Mouse (Mus musculus) liver, embryonic 12.5 days (tissue): ENCODE results near the gene Tob1. TPM values are rescaled to one million over a fixed set of nuclear protein-coding genes. Genes with fewer than 3 reads are reported as not detected.
A peak's percentile ranks its signal among the peaks of the same experiment; 100 is the strongest.

Source experiments
- ATAC-seq: fragments of 200-750 bp; cut with Nextera tagmentation; 2 replicates; pipeline ENCODE4 v1.8.0; 2017; ENCODE audit warnings: moderate number of reproducible peaks, mild to moderate bottlenecking, moderate library complexity
- H3K27ac ChIP-seq: fragments of 300-500 bp; sonication (generic); 2 replicates; pipeline ENCODE4 v1.5.1; 2016; ENCODE audit warnings: mild to moderate bottlenecking
- H3K27me3 ChIP-seq: fragments of 300-500 bp; sonication (generic); replicated peaks from 2 replicates; pipeline ENCODE4 v1.6.1; 2016; ENCODE audit warnings: mild to moderate bottlenecking, moderate library complexity
- H3K36me3 ChIP-seq: fragments of 300-500 bp; sonication (generic); 2 replicates; pipeline ENCODE4 v1.6.1; 2016; ENCODE audit warnings: mild to moderate bottlenecking, moderate library complexity
- H3K4me1 ChIP-seq: fragments of 300-500 bp; sonication (generic); 2 replicates; pipeline ENCODE4 v1.6.1; 2016
- H3K4me2 ChIP-seq: fragments of 300-500 bp; sonication (generic); 2 replicates; pipeline ENCODE4 v1.6.1; 2016; ENCODE audit warnings: mild to moderate bottlenecking, moderate library complexity
- H3K4me3 ChIP-seq: fragments of 300-500 bp; sonication (generic); 2 replicates; pipeline ENCODE4 v1.5.1; 2016; ENCODE audit warnings: mild to moderate bottlenecking, moderate library complexity
- H3K9ac ChIP-seq: fragments of 300-500 bp; sonication (generic); 2 replicates; pipeline ENCODE4 v1.6.1; 2016; ENCODE audit warnings: mild to moderate bottlenecking, moderate library complexity
- H3K9me3 ChIP-seq: fragments of 300-500 bp; sonication (generic); replicated peaks from 2 replicates; pipeline ENCODE4 v1.6.1; 2016; ENCODE audit warnings: mild to moderate bottlenecking, moderate library complexity
- WGBS: fragments of 180-500 bp; shearing (Covaris S2); methylation state at CpG from one replicate; pipeline ENCODE4 v1.1.7; 2016; ENCODE audit not compliant: insufficient replicate concordance; 5-methylcytosine and 5-hydroxymethylcytosine counted together
- polyA plus RNA-seq: library from polyadenylated mRNA; unstranded; fragments of >200 nt; fragmentation: Nextera tagmentation; extraction: Ambion mirVana; gene quantifications from 2 replicates; pipeline ENCODE4 v1.2.1, GENCODE M21; 2016

The Tob1 gene
- polyA plus RNA-seq, 1 experiment from 2014 or later = 13.6 TPM

DNA sequence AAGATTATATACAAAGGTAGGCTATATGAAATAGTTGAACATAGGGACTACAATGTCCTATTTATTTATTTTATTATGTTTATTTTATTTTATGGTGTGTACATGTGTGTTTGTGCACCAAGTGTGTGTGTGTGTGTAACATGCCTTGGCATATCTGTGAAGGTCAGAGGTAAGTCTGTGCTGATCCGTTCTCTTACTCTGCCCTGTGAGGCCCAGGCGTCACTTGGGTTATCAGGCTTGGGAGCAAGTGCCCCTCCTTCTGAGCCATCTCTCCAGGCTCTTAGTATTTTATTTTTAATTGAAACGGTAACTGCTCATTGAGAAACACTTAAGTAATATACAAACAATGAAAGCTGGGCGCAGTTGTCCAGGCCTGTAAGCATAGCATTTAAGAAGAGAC is 10.8 kb upstream of the Tob1 start:
- H3K4me2 ChIP-seq = peak overlapping the region; percentile 21
- H3K36me3 ChIP-seq = no peaks in the 10 kb centered on the region
- no peak overlapping the region for H3K9ac ChIP-seq
- 0 out of 2 replicates have a peak overlapping the region, but pooled peaks have one; percentile 7 for H3K27ac ChIP-seq
- H3K27me3 ChIP-seq = no peaks in the 10 kb centered on the region
- H3K9me3 ChIP-seq = no peaks in the 10 kb centered on the region
- WGBS = 32% methylated on average over 4 of the region's 4 CpGs
- ATAC-seq = peak; percentile 53; the same call in 1 of the 2 replicates
- no peak overlapping the region for H3K4me3 ChIP-seq
- H3K4me1 ChIP-seq = peaks cover 48% of the 10 kb centered on the region

DNA sequence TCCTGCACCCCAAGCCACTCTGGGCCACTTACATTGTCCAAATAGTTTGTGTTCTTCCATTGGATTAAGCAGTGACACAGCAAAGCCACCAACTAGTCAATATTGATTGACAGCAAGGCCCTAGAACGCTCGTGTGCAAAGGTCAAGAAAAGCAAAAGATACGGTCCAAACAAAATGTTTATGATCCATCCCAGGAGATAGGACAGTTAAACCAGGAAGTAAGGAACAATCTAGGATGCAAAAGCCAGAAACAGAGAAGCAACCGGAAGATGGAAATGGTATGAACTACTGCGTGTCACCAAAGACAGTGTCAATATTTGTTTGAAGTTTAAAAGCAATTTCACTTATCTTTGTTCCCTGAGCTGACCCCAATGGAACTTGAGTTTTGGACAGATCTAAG is 9.1 kb upstream of the Tob1 start:
- H3K27me3 ChIP-seq = peaks cover 8% of the 10 kb centered on the region; the same call in 1 of the 2 replicates
- no peaks in the 10 kb centered on the region for H3K36me3 ChIP-seq
- WGBS = 66% methylated on average over 5 of the region's 5 CpGs
- no peak for ATAC-seq
- peaks cover 39% of the 10 kb centered on the region for H3K4me1 ChIP-seq
- H3K4me2 ChIP-seq = no peak overlapping the region
- H3K27ac ChIP-seq = no peak overlapping the region
- H3K9ac ChIP-seq = no peak overlapping the region
- H3K4me3 ChIP-seq = no peak overlapping the region
- no peaks in the 10 kb centered on the region for H3K9me3 ChIP-seq

DNA sequence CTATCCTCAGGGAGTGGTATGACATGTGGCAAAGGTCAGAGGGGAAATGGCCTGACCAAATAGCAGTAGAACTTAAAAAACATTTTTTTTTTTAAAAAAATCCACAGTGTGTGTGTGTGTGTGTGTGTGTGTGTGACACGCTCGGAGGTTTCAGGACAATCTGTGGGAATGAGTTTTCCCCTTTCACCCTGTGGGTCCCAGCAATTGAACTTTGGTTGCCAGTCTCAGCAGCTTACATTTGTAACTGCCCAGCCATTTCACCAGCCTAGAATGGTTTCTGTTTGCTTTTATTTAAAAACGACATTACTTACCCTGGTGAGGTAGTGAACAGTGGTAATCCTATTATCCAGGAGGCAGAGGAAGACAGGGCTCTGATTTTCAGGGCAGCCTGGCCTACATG is 8.2 kb upstream of the Tob1 start:
- 46% methylated on average over 3 of the region's 3 CpGs for WGBS
- no peak overlapping the region for H3K4me3 ChIP-seq
- H3K27me3 ChIP-seq = peaks cover 8% of the 10 kb centered on the region; the same call in 1 of the 2 replicates
- H3K4me2 ChIP-seq = no peak overlapping the region
- H3K4me1 ChIP-seq = peaks cover 39% of the 10 kb centered on the region
- no peaks in the 10 kb centered on the region for H3K9me3 ChIP-seq
- ATAC-seq = no peak
- H3K9ac ChIP-seq = no peak overlapping the region
- H3K36me3 ChIP-seq = no peaks in the 10 kb centered on the region
- no peak overlapping the region for H3K27ac ChIP-seq

DNA sequence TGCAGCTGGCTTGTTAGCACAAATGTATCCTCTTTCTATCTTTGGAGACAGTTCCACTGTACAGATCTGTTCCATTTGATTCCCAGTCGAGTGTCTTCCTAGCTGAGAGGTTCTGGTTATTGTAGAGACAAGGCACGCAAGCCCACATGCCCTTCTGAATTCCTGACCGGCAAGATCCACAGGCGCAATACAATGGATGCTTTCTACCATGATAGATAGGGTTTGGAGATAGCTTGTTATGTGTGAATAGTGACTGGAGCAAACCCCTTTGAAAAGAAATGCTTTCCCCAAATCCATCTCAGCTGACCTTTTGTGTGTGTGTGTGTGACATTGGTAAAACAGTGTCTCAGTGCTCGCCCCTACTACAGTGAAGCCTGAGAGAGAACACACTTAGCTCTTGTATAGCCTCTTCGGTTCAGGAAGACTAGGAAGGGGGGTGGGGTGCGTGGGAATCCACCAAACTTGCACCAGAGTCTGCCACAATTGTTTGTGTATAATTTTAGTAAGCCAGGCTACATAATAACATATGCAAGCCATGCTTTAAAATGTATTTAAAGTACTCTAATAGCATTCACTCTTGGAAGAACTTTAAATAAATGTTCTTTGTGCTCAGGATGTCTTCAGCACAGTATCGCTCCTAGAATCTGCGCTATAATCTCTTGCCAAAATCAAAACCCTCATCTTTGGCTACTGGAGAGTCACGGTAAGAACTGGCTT is 4.7 kb upstream of the Tob1 start:
- no peak overlapping the region for H3K9ac ChIP-seq
- WGBS = 74% methylated on average over 10 of the region's 10 CpGs
- no peak overlapping the region for H3K4me3 ChIP-seq
- H3K27ac ChIP-seq = no peak overlapping the region
- peaks cover 8% of the 10 kb centered on the region; the same call in 1 of the 2 replicates for H3K27me3 ChIP-seq
- no peaks in the 10 kb centered on the region for H3K36me3 ChIP-seq
- H3K9me3 ChIP-seq = no peaks in the 10 kb centered on the region
- ATAC-seq = no peak
- H3K4me1 ChIP-seq = peaks cover 26% of the 10 kb centered on the region
- no peak overlapping the region for H3K4me2 ChIP-seq

DNA sequence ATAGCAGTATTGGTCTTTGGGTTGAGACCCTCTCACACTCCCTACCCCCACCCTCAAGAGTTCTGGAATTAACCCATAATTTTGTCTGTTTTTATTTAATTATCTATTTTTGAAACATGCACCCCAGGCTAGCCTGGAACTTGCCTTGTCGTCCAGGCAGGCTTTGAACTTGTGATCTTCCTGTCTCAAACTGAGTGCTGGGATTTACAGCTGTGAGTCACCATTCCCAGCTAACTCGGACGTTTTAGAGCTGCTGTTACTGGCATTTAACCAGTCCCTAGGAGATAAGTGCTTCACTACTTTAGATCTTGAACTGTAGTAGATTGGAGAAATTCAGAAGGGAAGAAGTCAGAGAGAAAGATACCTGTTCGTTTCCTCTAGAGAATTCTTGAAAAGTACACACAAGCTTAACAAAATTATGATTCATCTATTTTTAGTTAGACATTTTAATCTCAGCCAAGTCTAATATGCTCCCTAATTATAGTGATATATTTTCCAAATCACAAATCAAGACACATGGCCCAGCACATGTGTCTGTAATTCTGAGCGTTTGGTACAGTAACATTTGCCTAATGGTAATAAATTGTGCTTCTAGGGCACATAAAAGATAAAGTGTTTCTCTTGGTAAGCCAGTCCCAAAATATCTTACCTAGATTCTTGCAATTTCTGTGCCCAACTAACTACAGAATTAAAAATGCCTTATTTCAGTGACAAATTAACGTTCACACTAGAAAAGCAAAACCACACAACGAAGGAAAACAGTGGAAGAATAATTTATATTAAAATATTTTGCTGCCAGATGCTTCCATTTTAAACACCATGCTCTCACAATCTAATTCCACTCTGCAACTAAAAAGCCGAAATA is 2.2 kb upstream of the Tob1 start:
- Histone ChIP-seq H3K27me3 (peaks cover 8% of the 10 kb centered on the region; the same call in 1 of the 2 replicates), H3K4me1 (peaks cover 31% of the 10 kb centered on the region), H3K9ac (no peak overlapping the region), H3K4me2 (peak overlapping the region; percentile 98), H3K36me3 (peaks cover 6% of the 10 kb centered on the region), H3K9me3 (no peaks in the 10 kb centered on the region), H3K27ac (0 out of 2 replicates have a peak overlapping the region, but pooled peaks have one; percentile 95), H3K4me3 (no peak overlapping the region)
- no peak for ATAC-seq
- 47% methylated on average over 8 of the region's 8 CpGs for WGBS

DNA sequence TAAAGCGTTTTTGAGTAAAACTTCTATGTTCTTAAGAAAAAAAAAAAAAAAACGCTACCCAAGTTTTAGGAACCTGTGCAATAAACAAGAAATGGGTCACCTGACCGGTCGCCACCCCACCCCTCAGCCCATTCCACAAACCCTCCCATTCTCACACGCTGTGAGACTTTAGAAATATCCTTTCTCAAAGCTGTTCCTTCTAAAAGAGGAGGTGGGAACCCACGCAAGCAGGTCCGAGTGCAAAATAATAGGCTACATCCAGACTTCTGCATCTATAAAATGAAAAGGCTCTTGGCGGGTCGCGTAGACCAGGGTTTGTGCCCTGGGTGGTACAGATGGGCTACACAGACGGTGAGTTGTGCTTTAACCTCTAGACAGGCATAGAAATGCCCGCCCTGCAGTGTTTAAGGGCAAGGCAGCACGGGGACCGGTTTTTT is 1.5 kb upstream of the Tob1 start:
- peaks cover 8% of the 10 kb centered on the region; the same call in 1 of the 2 replicates for H3K27me3 ChIP-seq
- ATAC-seq = peak; percentile 30
- H3K9ac ChIP-seq = peak overlapping the region; percentile 82
- WGBS = 4% methylated on average over 14 of the region's 14 CpGs
- H3K9me3 ChIP-seq = no peaks in the 10 kb centered on the region
- H3K4me1 ChIP-seq = peaks cover 32% of the 10 kb centered on the region
- peak overlapping the region; percentile 97 for H3K4me3 ChIP-seq
- H3K36me3 ChIP-seq = peaks cover 12% of the 10 kb centered on the region
- H3K27ac ChIP-seq = peak overlapping the region; percentile 95
- peak overlapping the region; percentile 98 for H3K4me2 ChIP-seq

DNA sequence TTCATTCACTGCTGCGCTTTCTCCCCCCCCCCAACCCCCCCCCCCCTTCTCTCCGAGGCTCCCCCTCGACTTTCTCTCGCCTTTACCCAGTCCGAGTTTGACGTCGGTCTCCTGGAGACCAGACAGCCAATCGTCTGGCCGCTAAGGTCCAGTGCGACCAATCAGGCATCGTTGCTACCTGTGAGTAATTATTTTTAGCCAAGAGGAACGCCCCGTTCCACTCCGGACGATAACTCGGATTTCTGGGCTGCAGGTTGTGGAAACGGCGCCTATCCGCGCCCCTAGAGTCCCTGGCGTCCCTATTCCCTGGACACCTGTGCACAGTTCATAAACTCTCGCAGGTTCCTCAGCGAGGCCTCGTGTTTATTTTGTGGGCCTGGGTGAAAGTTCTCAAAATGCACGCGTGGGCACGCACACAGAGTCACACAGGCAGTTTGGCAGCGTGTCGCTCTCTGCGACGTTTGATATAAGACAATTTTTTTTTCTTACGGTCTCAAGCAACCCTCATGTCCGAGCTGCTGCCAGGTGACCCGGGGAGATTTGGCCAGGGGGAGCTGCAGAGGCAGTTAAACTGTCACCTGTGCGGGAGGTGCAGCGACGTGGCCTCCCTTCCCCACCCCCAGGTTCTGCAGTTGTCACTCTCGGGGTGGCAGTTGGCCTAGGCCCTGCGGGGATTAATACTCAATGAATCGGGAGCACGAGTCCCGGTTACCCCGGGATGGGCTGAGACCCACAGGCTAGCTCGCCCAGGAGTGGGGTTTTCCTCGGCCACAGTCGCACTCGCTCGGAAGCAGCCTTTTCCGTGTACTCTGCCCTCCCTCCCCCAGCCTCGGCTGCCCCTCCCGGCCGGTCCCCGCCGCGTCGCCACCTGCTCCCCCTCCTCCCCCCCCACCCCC is 815 bp upstream of the Tob1 start:
- under 1% methylated on average over 39 of the region's 56 CpGs for WGBS
- no peaks in the 10 kb centered on the region for H3K9me3 ChIP-seq
- H3K4me1 ChIP-seq = peaks cover 32% of the 10 kb centered on the region
- peak overlapping the region; percentile 98 for H3K4me2 ChIP-seq
- peaks cover 8% of the 10 kb centered on the region; the same call in 1 of the 2 replicates for H3K27me3 ChIP-seq
- peak overlapping the region; percentile 97 for H3K4me3 ChIP-seq
- H3K9ac ChIP-seq = peak overlapping the region; percentile 82
- peak; percentile 77 for ATAC-seq
- H3K27ac ChIP-seq = peak overlapping the region; percentile 95
- peaks cover 13% of the 10 kb centered on the region for H3K36me3 ChIP-seq

DNA sequence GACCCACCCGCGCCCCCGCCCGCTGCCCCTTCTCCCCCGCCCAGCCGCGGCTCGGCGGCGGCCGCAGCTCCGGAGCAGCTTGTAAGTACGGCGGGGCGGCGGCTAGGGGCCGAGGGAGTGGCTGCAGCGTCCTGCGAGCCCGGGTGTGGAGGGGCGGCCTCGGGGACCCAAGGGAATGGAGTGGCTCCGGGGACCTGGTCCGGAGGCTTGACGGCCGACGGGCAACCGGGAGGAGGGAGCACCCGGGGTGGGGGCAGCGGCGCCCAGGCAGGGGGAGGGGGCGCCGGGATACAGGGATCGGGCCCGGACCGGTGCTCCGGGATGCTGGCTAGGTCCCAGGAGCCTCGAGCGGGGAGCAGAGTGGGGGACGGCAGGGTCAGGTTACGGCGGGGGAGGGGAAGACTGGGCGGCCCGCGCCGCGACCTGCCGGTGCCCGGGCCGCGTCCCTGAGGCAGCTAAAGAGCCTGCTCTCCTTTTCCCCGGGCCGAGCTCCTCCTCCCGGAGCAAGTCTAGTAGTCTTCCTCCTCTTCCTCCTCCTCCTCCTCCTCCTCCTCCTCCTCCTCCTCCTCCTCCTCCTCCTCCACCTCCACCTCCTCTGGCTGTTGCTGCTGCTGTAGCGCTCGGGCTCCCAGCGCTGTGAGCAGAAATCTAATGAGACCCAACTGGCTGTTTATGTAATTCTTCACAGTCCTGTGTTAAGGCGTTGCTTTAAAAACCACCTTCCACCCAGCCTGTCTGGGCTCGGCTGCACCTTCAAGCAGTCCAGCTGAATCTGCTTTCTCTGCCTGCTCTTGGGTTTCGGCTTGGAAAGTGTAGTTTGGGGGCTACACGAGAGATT is 616 bp downstream of the Tob1 start:
- Histone ChIP-seq H3K27ac (peak overlapping the region; percentile 94), H3K27me3 (no peaks in the 10 kb centered on the region), H3K9ac (peak overlapping the region; percentile 98), H3K4me1 (peaks cover 32% of the 10 kb centered on the region), H3K9me3 (no peaks in the 10 kb centered on the region), H3K4me3 (peak overlapping the region; percentile 97), H3K36me3 (peaks cover 16% of the 10 kb centered on the region), H3K4me2 (peak overlapping the region; percentile 99)
- 1% methylated on average over 48 of the region's 61 CpGs for WGBS
- peak; percentile 36 for ATAC-seq

DNA sequence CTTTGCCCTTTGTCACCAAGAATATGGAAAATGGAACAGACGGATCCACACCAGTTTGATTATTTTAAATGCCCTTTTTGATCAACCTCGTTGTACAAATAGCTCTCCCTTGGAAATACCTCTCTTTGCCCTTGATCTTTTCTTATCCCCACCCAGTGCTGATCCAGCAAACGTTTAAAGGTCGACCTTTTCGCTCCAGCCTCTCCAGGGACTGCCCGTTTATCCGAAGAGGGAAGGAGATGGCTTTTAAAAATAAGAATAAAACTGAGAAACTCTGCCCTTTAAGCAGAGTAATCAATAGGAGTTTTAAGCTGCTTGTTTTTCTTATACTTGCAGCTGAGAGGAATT is 1.2 kb downstream of the Tob1 start:
- no peaks in the 10 kb centered on the region for H3K27me3 ChIP-seq
- H3K9ac ChIP-seq = peak overlapping the region; percentile 98
- H3K4me1 ChIP-seq = peaks cover 32% of the 10 kb centered on the region
- peak overlapping the region; percentile 94 for H3K27ac ChIP-seq
- 8% methylated on average over 7 of the region's 7 CpGs for WGBS
- H3K4me3 ChIP-seq = peak overlapping the region; percentile 97
- H3K36me3 ChIP-seq = peaks cover 16% of the 10 kb centered on the region
- no peaks in the 10 kb centered on the region for H3K9me3 ChIP-seq
- peak overlapping the region; percentile 99 for H3K4me2 ChIP-seq
- ATAC-seq = no peak

DNA sequence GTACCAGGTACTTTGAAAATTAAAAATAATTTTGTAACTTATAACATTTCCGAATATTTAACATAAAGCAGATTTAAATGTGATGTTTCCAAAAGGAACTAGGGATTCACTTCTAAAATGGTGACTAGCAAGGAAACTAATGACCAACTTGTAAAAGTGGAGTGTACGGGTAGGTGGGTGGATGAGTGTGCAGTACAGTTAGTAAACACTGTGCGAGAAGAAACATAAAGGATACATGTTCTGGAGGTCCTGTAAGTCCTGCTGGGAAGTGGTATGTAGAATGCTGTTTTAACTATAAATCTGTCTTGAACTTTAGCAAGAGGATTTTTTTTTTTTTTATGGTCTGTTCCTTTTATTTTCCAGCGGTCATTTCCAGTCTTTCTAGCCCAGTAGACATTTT is 1.7 kb downstream of the Tob1 start:
- peaks cover 16% of the 10 kb centered on the region for H3K36me3 ChIP-seq
- H3K9me3 ChIP-seq = no peaks in the 10 kb centered on the region
- peak overlapping the region; percentile 99 for H3K4me2 ChIP-seq
- ATAC-seq = no peak
- WGBS = 77% methylated on average over 4 of the region's 4 CpGs
- no peak overlapping the region for H3K27ac ChIP-seq
- peak overlapping the region; percentile 97 for H3K4me3 ChIP-seq
- no peaks in the 10 kb centered on the region for H3K27me3 ChIP-seq
- H3K9ac ChIP-seq = no peak overlapping the region
- H3K4me1 ChIP-seq = peaks cover 32% of the 10 kb centered on the region
